Mouse (Mus musculus): ENCODE results near the gene Osmr. TPM values are rescaled to one million over a fixed set of nuclear protein-coding genes. Genes with fewer than 3 reads are reported as not detected.

Gene Osmr
- polyA plus RNA-seq, 1 experiment from 2014 or later = 0.74 TPM

- Histone ChIP-seq H3K4me2 (no peak overlapping the region), H3K27ac (0 out of 2 replicates have a peak overlapping the region, but pooled peaks have one; percentile 23), H3K9ac (replicated peaks) (no peak overlapping the region), H3K36me3 (peaks cover 76% of the 10 kb centered on the region), H3K27me3 (no peaks in the 10 kb centered on the region), H3K9me3 (no peaks in the 10 kb centered on the region), H3K4me3 (replicated peaks) (no peak overlapping the region), H3K4me1 (replicated peaks) (no peaks in the 10 kb centered on the region)
- ATAC-seq (ENCODE audit: insufficient number of reproducible peaks, insufficient read depth, low FRiP score, low TSS enrichment, low read depth) = no peak
- 60% methylated on average over 3 of the region's 3 CpGs for WGBS
These were observed 102.5 kb downstream of the Osmr start for GRCm38 (mm10) chr15:6772265-6772664.

Other genes with a start within 250 kb of the Osmr start
- gene Rictor, start 166.6 kb downstream of the Osmr start, polyA plus RNA-seq (2016; fragmentation: Nextera tagmentation; extraction: Ambion mirVana) = 46.5 and 46.8 TPM in 2 replicates
- 15.8 and 18.4 TPM in 2 replicates for gene Lifr, start 215.6 kb upstream of the Osmr start, polyA plus RNA-seq (2016; fragmentation: Nextera tagmentation; extraction: Ambion mirVana)

All from limb, embryonic 12.5 days (tissue).